Mouse (Mus musculus): ENCODE data around the gene Ralgps2.

- TF ChIP-seq MAFK (IDR thresholded peaks at IDR 0.05; ENCODE audit: insufficient read depth, low read depth, low read length) (no peak), ZNF384 (IDR thresholded peaks at IDR 0.05; ENCODE audit: low read depth, low read length) (no peak)
These were observed 7.2 kb downstream of the Ralgps2 start for GRCm38 (mm10) chr1:156932036-156932774.

Measured in ES-E14 (cell line).